Mouse (Mus musculus) bone marrow, adult 2 months (tissue): ENCODE measurements around the gene Sema3a.

Experiments
- CTCF ChIP-seq: fragments of 200-500 bp; IDR thresholded peaks from 2 replicates; pipeline ENCODE4 v1.5.1; 2011; ENCODE audit warnings: low read length, control low read depth; ENCODE audit not compliant: control insufficient read depth, insufficient read depth
- POLR2A ChIP-seq: fragments of 200-500 bp; IDR thresholded peaks from 2 replicates; pipeline ENCODE4 v1.6.1; 2011; ENCODE audit warnings: low read depth, mild to moderate bottlenecking, control low read depth, low read length, borderline replicate concordance; ENCODE audit not compliant: control insufficient read depth

GRCm38 (mm10) chr5:13405432-13405831 lies 280.2 kb downstream of the Sema3a start:
- TF ChIP-seq CTCF: no peak
- TF ChIP-seq POLR2A: no peak
